Mouse (Mus musculus) heart, adult 2 months (tissue): Measurements from ENCODE around the gene Erc2. TPM values are rescaled to one million over a fixed set of nuclear protein-coding genes. Genes with fewer than 3 reads are reported as not detected.
A peak's percentile ranks its signal among the peaks of the same experiment; 100 is the strongest.

Source experiments
- DNase-seq, 2 experiments: peaks; one replicate each; pipeline ENCODE4 v3.0.0; 2021
- H3K27ac ChIP-seq: fragments of 200-600 bp; 2 replicates; pipeline ENCODE4 v1.8.1; 2022
- H3K27me3 ChIP-seq: fragments of 200-500 bp; 2 replicates; pipeline ENCODE4 v1.6.1; 2012; ENCODE audit warnings: mild to moderate bottlenecking, low read length, inconsistent platforms, mixed read lengths; ENCODE audit not compliant: control insufficient read depth, insufficient read depth
- H3K36me3 ChIP-seq: fragments of 200-500 bp; 2 replicates; pipeline ENCODE4 v1.6.1; 2012; ENCODE audit warnings: low read length, inconsistent platforms; ENCODE audit not compliant: control insufficient read depth, insufficient read depth
- H3K4me1 ChIP-seq: fragments of 200-500 bp; 2 replicates; pipeline ENCODE4 v1.6.1; 2011; ENCODE audit warnings: low read length; ENCODE audit not compliant: control insufficient read depth, insufficient read depth
- H3K4me3 ChIP-seq: fragments of 200-600 bp; 2 replicates; pipeline ENCODE4 v1.8.1; 2022
- H3K79me2 ChIP-seq: fragments of 200-500 bp; replicated peaks from 2 replicates; pipeline ENCODE4 v1.6.1; 2012; ENCODE audit warnings: mild to moderate bottlenecking, inconsistent platforms, low read length, moderate library complexity, mixed read lengths; ENCODE audit not compliant: control insufficient read depth, insufficient read depth
- H3K9ac ChIP-seq: fragments of 200-500 bp; 2 replicates; pipeline ENCODE4 v1.6.1; 2012; ENCODE audit warnings: low read depth, mild to moderate bottlenecking, control low read depth, inconsistent platforms, low read length, mixed read lengths
- CTCF ChIP-seq: fragments of 200-600 bp; IDR thresholded peaks from 2 replicates; pipeline ENCODE4 v1.8.1; 2022; ENCODE audit warnings: antibody characterized with exemption, mild to moderate bottlenecking, moderate library complexity
- EP300 ChIP-seq: fragments of 200-500 bp; IDR thresholded peaks from 2 replicates; pipeline ENCODE4 v1.6.1; 2011; ENCODE audit warnings: low read depth, low read length, control low read depth; ENCODE audit not compliant: insufficient read depth
- POLR2A ChIP-seq: fragments of 200-500 bp; IDR thresholded peaks from 2 replicates; pipeline ENCODE4 v1.6.1; 2011; ENCODE audit warnings: mild to moderate bottlenecking, low read depth, low read length, control low read depth; ENCODE audit not compliant: insufficient read depth
- WGBS: fragments of 180-500 bp; shearing (Covaris S2); methylation state at CpG from one replicate; pipeline ENCODE4 v1.1.7; 2018; 5-methylcytosine and 5-hydroxymethylcytosine counted together
- intact Hi-C: fragments of 180-260 bp; cut with DNase I; formaldehyde crosslinking; loops from one replicate; pipeline ENCODE4 v1.15.1; 2025
- polyA plus RNA-seq: library from polyadenylated mRNA; depleted of rRNA; stranded (reverse); fragments of >200 nt; gene quantifications from 2 replicates; pipeline ENCODE4 v1.2.3, GENCODE M21; 2012
- total RNA-seq, 2 experiments: library from RNA; stranded (reverse); gene quantifications; 2 replicates each; pipeline ENCODE4 v1.2.3; 2021

The Erc2 gene
- total and polyA plus RNA-seq, 3 experiments: 0.49 to 0.68 (median 0.64) TPM

DNA sequence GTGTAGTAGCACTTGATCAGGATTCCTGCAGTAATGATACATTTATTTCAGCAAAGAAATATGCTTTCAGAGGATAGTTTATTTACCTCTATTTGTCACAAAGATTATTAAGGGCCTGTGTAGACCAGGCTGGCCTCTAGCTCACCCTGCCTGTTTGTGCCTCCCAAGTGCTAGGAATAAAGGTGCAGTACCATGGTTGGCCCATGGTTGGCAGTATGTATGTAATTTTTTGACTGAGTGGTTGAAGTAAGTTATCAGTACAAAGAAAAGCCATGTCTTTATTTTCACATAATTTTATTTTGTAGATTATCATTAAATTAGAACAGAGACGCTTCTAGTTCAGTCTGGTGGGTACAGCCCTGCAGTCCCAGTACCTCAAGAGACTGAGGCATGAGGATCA lies 136.0 kb downstream of the Erc2 start:
- Histone ChIP-seq H3K27ac (no peak overlapping the region), H3K36me3 (no peaks in the 10 kb centered on the region), H3K79me2 (no peaks in the 10 kb centered on the region), H3K4me3 (no peak overlapping the region), H3K4me1 (peaks cover 2% of the 10 kb centered on the region; the same call in 1 of the 2 replicates), H3K27me3 (no peaks in the 10 kb centered on the region), H3K9ac (no peak overlapping the region)
- 81% methylated on average over 1 of the region's 1 CpGs for WGBS
- TF ChIP-seq CTCF: peak; percentile 49
- no peak for TF ChIP-seq POLR2A
- no peak for TF ChIP-seq EP300
- DNase-seq: no peak
- intact Hi-C loops: no loop called here

DNA sequence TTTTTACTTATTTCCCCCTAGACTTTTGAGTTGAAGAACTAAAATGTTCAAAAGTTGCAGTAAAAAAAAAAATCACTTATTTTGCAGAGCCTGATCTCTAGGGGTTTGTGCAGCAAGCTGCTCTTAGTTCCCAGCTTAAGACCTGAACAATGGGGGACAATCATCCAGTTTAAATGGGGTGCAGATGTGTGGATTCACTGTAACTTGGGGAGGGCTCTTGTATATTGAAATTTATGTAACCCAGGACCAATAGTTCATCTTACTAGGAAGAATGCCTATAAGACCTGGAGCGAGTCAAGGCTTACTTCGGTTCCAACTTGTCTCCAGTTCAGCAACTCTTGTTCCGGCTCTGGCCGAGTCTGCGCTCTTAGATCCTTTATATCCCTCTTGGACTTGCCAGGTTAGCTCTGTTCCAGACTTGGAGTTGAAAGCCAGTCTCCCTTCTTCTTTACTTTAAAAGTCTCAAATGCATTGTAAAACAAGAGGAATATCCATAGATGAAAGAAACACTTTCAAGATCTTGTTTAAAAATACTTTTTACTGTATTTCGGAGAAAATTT lies 136.9 kb downstream of the Erc2 start:
- intact Hi-C loops: no loop called here
- 91% methylated on average over 6 of the region's 6 CpGs for WGBS

DNA sequence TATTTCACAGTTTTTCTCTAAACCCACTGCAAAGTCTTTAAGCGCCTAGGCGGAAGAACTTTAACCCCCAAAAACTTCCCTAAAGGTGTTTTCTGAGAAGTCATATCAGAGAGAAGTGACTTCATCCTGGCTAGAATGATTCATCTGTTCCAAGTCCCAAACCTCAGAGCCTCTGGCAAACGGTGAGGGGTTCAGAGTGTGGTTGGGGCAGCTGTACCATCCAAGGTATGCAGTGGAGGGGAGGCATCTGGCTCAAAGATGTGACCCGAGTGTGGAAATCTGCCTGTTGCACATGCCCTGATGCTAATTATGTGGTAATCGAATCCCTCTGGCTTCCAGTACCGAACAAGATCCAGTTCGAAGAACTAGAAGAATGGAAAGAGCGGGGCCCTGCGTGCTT lies 137.8 kb downstream of the Erc2 start:
- Histone ChIP-seq H3K27me3 (no peaks in the 10 kb centered on the region), H3K27ac (no peak overlapping the region), H3K36me3 (no peaks in the 10 kb centered on the region), H3K4me3 (no peak overlapping the region), H3K79me2 (no peaks in the 10 kb centered on the region), H3K9ac (no peak overlapping the region), H3K4me1 (peaks cover 2% of the 10 kb centered on the region; the same call in 1 of the 2 replicates)
- intact Hi-C loops: no loop called here
- WGBS: 80% methylated on average over 9 of the region's 9 CpGs
- no peak for DNase-seq
- no peak for TF ChIP-seq POLR2A

More for the DNA sequence above, 136.9 kb downstream of the Erc2 start:
- no peak for DNase-seq
- no peak overlapping the region for H3K4me3 ChIP-seq
- H3K27me3 ChIP-seq: no peaks in the 10 kb centered on the region
- H3K27ac ChIP-seq: no peak overlapping the region
- TF ChIP-seq POLR2A (no peak), CTCF (no peak), EP300 (no peak)
- H3K9ac ChIP-seq: no peak overlapping the region
- H3K79me2 ChIP-seq: no peaks in the 10 kb centered on the region
- H3K36me3 ChIP-seq: no peaks in the 10 kb centered on the region
- peaks cover 2% of the 10 kb centered on the region; the same call in 1 of the 2 replicates for H3K4me1 ChIP-seq

DNA sequence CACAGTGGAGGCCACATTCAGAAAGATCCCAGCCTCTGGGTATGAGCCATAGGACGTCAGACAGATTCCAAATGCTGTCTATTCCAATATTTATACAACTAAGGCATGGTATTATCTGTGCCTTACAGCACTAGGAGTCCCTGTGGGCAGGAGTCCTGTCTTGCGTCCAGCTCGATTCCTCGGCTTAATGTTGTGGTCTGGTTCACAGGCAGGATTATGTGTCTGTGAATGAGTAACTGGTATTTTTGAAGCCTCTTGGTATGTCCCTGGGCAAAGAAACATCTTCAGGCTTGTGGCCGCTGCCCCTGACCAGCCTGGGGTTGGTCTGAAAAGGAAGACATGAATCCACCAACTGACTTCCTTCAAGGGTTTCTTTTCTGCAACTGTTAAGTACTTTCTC lies 153.1 kb downstream of the Erc2 start:
- no peak overlapping the region for H3K4me3 ChIP-seq
- no peak overlapping the region for H3K27ac ChIP-seq
- no peaks in the 10 kb centered on the region for H3K27me3 ChIP-seq
- 72% methylated on average over 5 of the region's 5 CpGs for WGBS
- DNase-seq: no peak
- H3K79me2 ChIP-seq: no peaks in the 10 kb centered on the region
- no peak for TF ChIP-seq CTCF
- no peak for TF ChIP-seq POLR2A
- no peak for TF ChIP-seq EP300
- no peaks in the 10 kb centered on the region for H3K4me1 ChIP-seq
- H3K36me3 ChIP-seq: no peaks in the 10 kb centered on the region
- intact Hi-C loops: no loop called here
- H3K9ac ChIP-seq: no peak overlapping the region

DNA sequence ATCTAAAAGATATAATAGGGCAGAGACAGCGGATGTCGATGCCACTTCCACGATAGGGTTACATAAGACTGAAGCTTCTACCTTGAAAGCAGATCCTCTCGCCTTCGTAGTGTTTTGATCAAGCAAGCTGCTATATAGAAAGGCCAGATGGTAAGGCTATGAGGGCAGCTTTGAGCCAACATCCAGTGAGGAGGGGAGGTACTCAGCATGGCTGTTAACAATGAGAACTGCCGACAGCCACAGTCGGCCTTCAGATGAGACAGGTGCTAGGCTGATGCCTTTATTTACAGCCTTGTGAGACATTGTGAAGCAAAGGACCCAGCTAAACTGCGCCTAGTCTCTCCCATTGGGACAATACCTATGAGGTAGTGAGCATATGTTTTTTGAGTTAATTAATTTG lies 156.3 kb downstream of the Erc2 start:
- H3K4me3 ChIP-seq: no peak overlapping the region
- WGBS: 82% methylated on average over 8 of the region's 8 CpGs
- no peak for TF ChIP-seq CTCF
- no peak for TF ChIP-seq EP300
- no peaks in the 10 kb centered on the region for H3K27me3 ChIP-seq
- no peaks in the 10 kb centered on the region for H3K79me2 ChIP-seq
- DNase-seq: no peak
- no peak overlapping the region for H3K9ac ChIP-seq
- H3K36me3 ChIP-seq: no peaks in the 10 kb centered on the region
- intact Hi-C loops: no loop called here
- no peaks in the 10 kb centered on the region for H3K4me1 ChIP-seq
- H3K27ac ChIP-seq: no peak overlapping the region

DNA sequence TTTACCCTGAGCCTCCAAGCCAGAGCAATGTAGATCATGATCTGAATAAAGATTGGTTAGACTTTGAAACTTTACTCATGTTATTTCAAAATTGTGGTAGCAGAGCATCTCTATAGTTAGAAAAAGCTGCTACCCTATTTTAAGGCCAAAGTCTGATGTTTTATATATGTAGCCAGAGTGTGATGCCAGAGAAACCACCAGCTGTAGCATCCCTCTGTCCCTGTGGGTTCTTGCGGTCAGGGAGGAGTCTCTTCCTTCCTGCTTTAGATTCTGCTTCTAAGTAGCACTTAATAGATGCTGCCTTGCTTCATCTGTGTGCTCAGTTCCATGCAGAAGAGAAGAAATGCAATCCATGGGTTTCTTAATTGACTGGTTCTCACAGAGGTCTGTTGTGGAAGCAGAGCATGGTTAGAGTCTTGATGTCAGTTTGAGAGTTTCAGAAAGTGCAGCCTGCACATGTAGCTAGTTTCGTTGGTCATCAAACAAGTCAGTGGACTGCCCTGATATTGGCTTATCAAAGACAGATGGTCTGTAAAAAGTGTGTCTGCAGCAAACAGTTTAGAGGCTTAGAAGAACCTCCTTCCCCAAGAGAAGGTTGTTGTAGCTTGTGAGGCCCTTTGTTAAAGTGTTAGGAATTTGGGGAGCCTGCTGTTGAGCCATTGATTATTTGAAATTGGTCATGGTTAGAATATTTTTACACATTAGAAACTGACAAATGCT lies 156.9 kb downstream of the Erc2 start:
- Histone ChIP-seq H3K27me3 (no peaks in the 10 kb centered on the region), H3K27ac (no peak overlapping the region), H3K36me3 (no peaks in the 10 kb centered on the region), H3K79me2 (no peaks in the 10 kb centered on the region), H3K4me1 (no peaks in the 10 kb centered on the region), H3K4me3 (no peak overlapping the region), H3K9ac (no peak overlapping the region)
- DNase-seq: no peak
- WGBS: 56% methylated on average over 2 of the region's 2 CpGs
- TF ChIP-seq CTCF (no peak), POLR2A (no peak), EP300 (no peak)
- intact Hi-C loops: no loop called here
